Mouse (Mus musculus) embryonic fibroblast, embryonic 13.5 days (primary cell): Measurements from ENCODE around the gene Amy2a3.
"Not testable (repeated sequence)": the region's sequence is repeated elsewhere in the genome, so short reads cannot be mapped to it uniquely, and the experiment has no call there.

Experiments used
- CTCF ChIP-seq: IDR thresholded peaks from 2 replicates; pipeline ENCODE4 v1.5.1; 2011; ENCODE audit warnings: mild to moderate bottlenecking, control low read depth, low read length, moderate library complexity, borderline replicate concordance; ENCODE audit not compliant: insufficient read depth
- POLR2A ChIP-seq: IDR thresholded peaks from 2 replicates; pipeline ENCODE4 v1.6.1; 2011; ENCODE audit warnings: low read depth, mild to moderate bottlenecking, control low read depth, low read length, moderate library complexity

GRCm38 (mm10) chr3:113279586-113279985 is 44.3 kb downstream of the Amy2a3 start:
- TF ChIP-seq POLR2A, CTCF: not testable (repeated sequence)
